Mouse (Mus musculus) neural tube, embryonic 12.5 days (tissue): ENCODE data around the gene Mad2l1bp. TPM values are rescaled to one million over a fixed set of nuclear protein-coding genes. Genes with fewer than 3 reads are reported as not detected.

Experiments used
- ATAC-seq: fragments of 200-750 bp; cut with Nextera tagmentation; 2 replicates; pipeline ENCODE4 v1.8.0; 2017; ENCODE audit warnings: low read depth, mild to moderate bottlenecking, moderate TSS enrichment, moderate library complexity; ENCODE audit not compliant: low FRiP score
- H3K27ac ChIP-seq: fragments of 300-500 bp; sonication (generic); 2 replicates; pipeline ENCODE4 v1.5.1; 2016
- H3K27me3 ChIP-seq: fragments of 300-500 bp; sonication (generic); replicated peaks from 2 replicates; pipeline ENCODE4 v1.6.1; 2016; ENCODE audit warnings: mild to moderate bottlenecking
- H3K36me3 ChIP-seq: fragments of 300-500 bp; sonication (generic); 2 replicates; pipeline ENCODE4 v1.6.1; 2016; ENCODE audit warnings: mild to moderate bottlenecking
- H3K4me1 ChIP-seq: fragments of 300-500 bp; sonication (generic); 2 replicates; pipeline ENCODE4 v1.6.1; 2016
- H3K4me2 ChIP-seq: fragments of 300-500 bp; sonication (generic); replicated peaks from 2 replicates; pipeline ENCODE4 v1.6.1; 2016; ENCODE audit warnings: mild to moderate bottlenecking
- H3K4me3 ChIP-seq: fragments of 300-500 bp; sonication (generic); 2 replicates; pipeline ENCODE4 v1.5.1; 2016
- H3K9ac ChIP-seq: fragments of 300-500 bp; sonication (generic); 2 replicates; pipeline ENCODE4 v1.6.1; 2016; ENCODE audit warnings: mild to moderate bottlenecking
- H3K9me3 ChIP-seq: fragments of 300-500 bp; sonication (generic); 2 replicates; pipeline ENCODE4 v1.6.1; 2016; ENCODE audit warnings: mild to moderate bottlenecking
- WGBS: fragments of 180-500 bp; shearing (Covaris S2); methylation state at CpG from one replicate; pipeline ENCODE4 v1.1.7; 2016; 5-methylcytosine and 5-hydroxymethylcytosine counted together
- polyA plus RNA-seq: library from polyadenylated mRNA; unstranded; fragments of >200 nt; fragmentation: Nextera tagmentation; extraction: Ambion mirVana; gene quantifications from 2 replicates; pipeline ENCODE4 v1.2.1, GENCODE M21; 2016

Mad2l1bp gene
- polyA plus RNA-seq, 1 experiment from 2014 or later = 33.6 TPM

GRCm38 (mm10) chr17:46098525-46098924 is 54.8 kb downstream of the Mad2l1bp start:
- Histone ChIP-seq H3K9me3 (no peaks in the 10 kb centered on the region), H3K4me3 (no peak overlapping the region), H3K4me1 (no peaks in the 10 kb centered on the region), H3K4me2 (no peak overlapping the region), H3K27ac (no peak overlapping the region), H3K27me3 (no peaks in the 10 kb centered on the region), H3K9ac (no peak overlapping the region), H3K36me3 (no peaks in the 10 kb centered on the region)
- WGBS = 77% methylated on average over 8 of the region's 8 CpGs
- no peak for ATAC-seq

Other genes starting within 250 kb of the Mad2l1bp start
- gene Vegfa, start 121.2 kb downstream of the Mad2l1bp start, polyA plus RNA-seq = 3.4 and 4.1 TPM in 2 replicates
- gene Mrps18a, start 42.6 kb downstream of the Mad2l1bp start, polyA plus RNA-seq = 125 and 132 TPM in 2 replicates
- gene Rsph9, start 9.3 kb downstream of the Mad2l1bp start, polyA plus RNA-seq = 12.4 and 12.6 TPM in 2 replicates
- gene Gtpbp2, start 7.5 kb upstream of the Mad2l1bp start, polyA plus RNA-seq = 46.9 and 47.6 TPM in 2 replicates
- 8.7 and 9.7 TPM in 2 replicates for gene Polh, start 49.1 kb upstream of the Mad2l1bp start, polyA plus RNA-seq
- 51.6 and 52.8 TPM in 2 replicates for gene Xpo5, start 49.2 kb upstream of the Mad2l1bp start, polyA plus RNA-seq
- 85.3 and 87.0 TPM in 2 replicates for gene Polr1c, start 94.5 kb upstream of the Mad2l1bp start, polyA plus RNA-seq
- gene Yipf3, start 94.5 kb upstream of the Mad2l1bp start, polyA plus RNA-seq = 73.9 and 76.7 TPM in 2 replicates
- gene Lrrc73, start 100.0 kb upstream of the Mad2l1bp start, polyA plus RNA-seq = 3.4 and 3.6 TPM in 2 replicates
- 48.0 and 50.2 TPM in 2 replicates for gene Tjap1, start 129.5 kb upstream of the Mad2l1bp start, polyA plus RNA-seq
- 3.4 and 3.9 TPM in 2 replicates for gene Dlk2, start 143.9 kb upstream of the Mad2l1bp start, polyA plus RNA-seq
- 9.1 and 10.0 TPM in 2 replicates for gene Abcc10, start 174.8 kb upstream of the Mad2l1bp start, polyA plus RNA-seq
- gene Zfp318, start 230.2 kb upstream of the Mad2l1bp start, polyA plus RNA-seq = 17.1 and 18.4 TPM in 2 replicates